Mouse (Mus musculus) heart, postnatal 25 days (tissue): ENCODE data around the gene Gpr85. TPM values are rescaled to one million over a fixed set of nuclear protein-coding genes. Genes with fewer than 3 reads are reported as not detected.
"Not testable (repeated sequence)": the region's sequence is repeated elsewhere in the genome, so short reads cannot be mapped to it uniquely, and the experiment has no call there.

ENCODE experiments used
- DNase-seq: peaks from one replicate; pipeline ENCODE4 v3.0.0; 2022; ENCODE audit warnings: low spot score
- intact Hi-C: fragments of 180-260 bp; cut with DNase I; formaldehyde crosslinking; loops from one replicate; pipeline ENCODE4 v1.15.1; 2025
- total RNA-seq, 2 experiments: library from RNA; stranded (reverse); gene quantifications; 2 replicates each; pipeline ENCODE4 v1.2.3; 2021

Gpr85 gene
- under 1 TPM; 0.11 to 0.47 TPM for total RNA-seq

GRCm38 (mm10) chr6:13839345-13840054 lies at the start of gene Gpr85:
Gpr85 (minus strand) TSS chr6:13839942.
- intact Hi-C loops = loop anchor here (2.0 kb wide), 1 partner anchor 31 kb away; the partner anchor contains the start of gene 2610001J05Rik
- DNase-seq = no peak

- intact Hi-C loops = no loop called here
- no peak for DNase-seq
Observed at GRCm38 (mm10) chr6:13884877-13885592, 45.3 kb upstream of the Gpr85 start.

- intact Hi-C loops = no loop called here
- DNase-seq = no peak
Observed at GRCm38 (mm10) chr6:13882919-13883318, 43.2 kb upstream of the Gpr85 start.

DNA sequence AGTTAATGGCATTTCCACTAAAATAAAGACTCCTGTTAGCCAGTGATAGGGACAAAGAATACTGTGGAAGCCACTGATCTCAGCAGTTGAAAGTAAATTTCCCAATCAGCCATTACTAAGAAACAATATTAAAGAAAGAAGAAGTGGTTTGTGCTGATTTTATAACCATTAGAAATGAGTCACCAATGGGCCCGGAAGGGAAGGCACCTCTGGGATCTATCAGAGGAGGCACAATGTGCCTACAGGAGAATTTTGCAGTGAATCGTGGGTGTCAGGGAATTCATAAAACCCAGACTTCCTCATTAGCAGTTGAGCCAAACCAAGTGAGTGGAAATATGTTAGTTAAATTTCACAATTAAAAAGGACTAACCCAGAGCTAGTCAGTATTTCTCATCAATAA lies 34.2 kb upstream of the Gpr85 start:
- intact Hi-C loops = loop anchor here (5.0 kb wide), 1 partner anchor 267 kb away; the partner anchor contains the start of gene Tmem168
- DNase-seq = no peak

- intact Hi-C loops = loop anchor here (5.0 kb wide), 1 partner anchor 265 kb away; the partner anchor contains the start of gene Tmem168
- no peak for DNase-seq
Observed at GRCm38 (mm10) chr6:13872076-13872475, 32.3 kb upstream of the Gpr85 start.

- no peak for DNase-seq
- intact Hi-C loops = loop anchor here (2.0 to 5.0 kb wide), 3 partner anchors 33 to 264 kb away; partner anchors contain the start of genes Bmt2, Gpr85 and Tmem168
Observed at GRCm38 (mm10) chr6:13871625-13871958, 31.9 kb upstream of the Gpr85 start.

DNA sequence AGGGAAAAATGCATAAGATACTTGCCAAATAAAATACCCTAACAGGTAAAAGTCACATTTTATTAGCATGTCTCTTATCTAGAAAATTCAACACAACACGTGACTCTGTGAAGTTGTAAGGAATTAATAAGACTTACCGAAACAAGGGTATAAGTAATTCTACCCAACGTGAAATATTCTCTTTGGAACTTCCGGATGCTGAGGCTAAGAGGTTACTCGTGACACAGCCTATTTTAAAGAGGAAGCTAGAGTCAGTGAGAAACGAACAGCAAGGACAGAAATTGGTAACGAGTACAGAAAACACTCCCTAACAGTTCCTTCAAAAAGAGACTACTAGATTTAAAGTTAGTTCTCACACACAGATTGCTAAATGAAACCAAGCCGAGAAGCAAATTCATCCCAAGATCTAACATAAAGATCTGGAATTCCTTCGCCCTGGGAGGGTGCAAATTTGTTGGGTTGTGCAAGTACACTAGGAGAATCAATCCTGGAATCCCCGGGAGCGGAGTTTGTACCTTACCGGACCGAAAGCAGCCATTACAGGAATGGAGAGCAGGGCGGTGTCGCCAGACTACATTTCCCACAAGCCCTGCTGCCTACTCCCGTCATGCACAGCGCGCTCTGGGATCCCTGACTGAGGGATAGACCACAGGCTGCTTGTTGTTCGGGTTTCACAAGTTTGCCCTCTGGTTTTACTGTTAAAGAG lies 31.3 kb upstream of the Gpr85 start, which contains the start of gene 2610001J05Rik:
Gene 2610001J05Rik, minus strand, starts transcription at position 600 of the 706 bp plus-strand sequence.
- peak; percentile 81 for DNase-seq
- intact Hi-C loops = loop anchor here (2.0 to 5.0 kb wide), 3 partner anchors 32 to 264 kb away; partner anchors contain the start of genes Bmt2, Gpr85 and Tmem168

DNA sequence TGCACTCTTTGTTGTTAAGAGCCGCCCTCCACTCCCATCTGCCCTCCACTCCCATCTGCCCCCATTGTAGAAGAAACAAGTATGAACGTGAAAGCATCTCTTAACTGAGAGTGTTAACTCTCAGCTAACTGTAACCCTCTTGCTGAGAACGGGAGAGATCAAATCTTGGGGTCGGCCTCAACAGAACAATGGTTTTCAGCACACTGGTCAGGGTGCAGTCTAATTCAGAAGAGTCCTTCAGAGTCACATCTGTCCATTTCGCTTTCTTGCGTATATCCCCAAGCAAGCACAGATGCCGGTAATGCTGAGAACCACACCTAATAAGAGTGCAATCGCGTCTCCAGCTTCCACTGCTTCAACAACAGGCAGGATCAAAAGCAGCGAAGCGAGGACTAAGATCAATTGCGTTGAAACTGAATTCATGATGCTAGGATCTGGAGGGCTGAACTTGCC lies 30.6 kb upstream of the Gpr85 start:
- intact Hi-C loops = loop anchor here (2.0 to 5.0 kb wide), 3 partner anchors 32 to 263 kb away; partner anchors contain the start of genes Bmt2, Gpr85 and Tmem168
- no peak for DNase-seq

DNA sequence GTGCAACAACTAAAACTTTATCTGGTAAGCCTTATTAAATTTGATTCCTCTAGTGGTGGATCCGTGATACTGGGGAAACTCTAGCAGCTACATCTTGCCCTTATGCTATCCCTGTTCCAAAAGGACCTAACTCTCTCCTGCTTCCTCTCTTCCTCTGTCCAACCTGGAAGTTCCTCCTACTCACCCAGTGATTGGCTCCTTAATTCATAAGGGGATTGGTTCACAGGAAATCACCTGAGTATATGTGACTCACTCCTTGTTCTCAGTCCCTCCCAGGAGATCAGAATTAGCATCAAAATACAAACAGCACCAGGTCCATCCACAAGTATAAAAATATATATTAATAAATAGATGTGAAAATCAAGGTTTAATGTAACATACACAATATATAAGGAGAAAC lies 20.9 kb upstream of the Gpr85 start:
- intact Hi-C loops = no loop called here
- DNase-seq = no peak

GRCm38 (mm10) chr6:13859877-13860585 lies 20.3 kb upstream of the Gpr85 start:
- intact Hi-C loops = no loop called here
- no peak for DNase-seq

- intact Hi-C loops = no loop called here
- no peak for DNase-seq
Observed at GRCm38 (mm10) chr6:13854230-13854629, 14.5 kb upstream of the Gpr85 start.

- intact Hi-C loops = no loop called here
- no peak for DNase-seq
Observed at GRCm38 (mm10) chr6:13853244-13853643, 13.5 kb upstream of the Gpr85 start.

- DNase-seq, intact Hi-C loops: not testable (repeated sequence)
Observed at GRCm38 (mm10) chr6:13846031-13846430, 6.3 kb upstream of the Gpr85 start.

DNA sequence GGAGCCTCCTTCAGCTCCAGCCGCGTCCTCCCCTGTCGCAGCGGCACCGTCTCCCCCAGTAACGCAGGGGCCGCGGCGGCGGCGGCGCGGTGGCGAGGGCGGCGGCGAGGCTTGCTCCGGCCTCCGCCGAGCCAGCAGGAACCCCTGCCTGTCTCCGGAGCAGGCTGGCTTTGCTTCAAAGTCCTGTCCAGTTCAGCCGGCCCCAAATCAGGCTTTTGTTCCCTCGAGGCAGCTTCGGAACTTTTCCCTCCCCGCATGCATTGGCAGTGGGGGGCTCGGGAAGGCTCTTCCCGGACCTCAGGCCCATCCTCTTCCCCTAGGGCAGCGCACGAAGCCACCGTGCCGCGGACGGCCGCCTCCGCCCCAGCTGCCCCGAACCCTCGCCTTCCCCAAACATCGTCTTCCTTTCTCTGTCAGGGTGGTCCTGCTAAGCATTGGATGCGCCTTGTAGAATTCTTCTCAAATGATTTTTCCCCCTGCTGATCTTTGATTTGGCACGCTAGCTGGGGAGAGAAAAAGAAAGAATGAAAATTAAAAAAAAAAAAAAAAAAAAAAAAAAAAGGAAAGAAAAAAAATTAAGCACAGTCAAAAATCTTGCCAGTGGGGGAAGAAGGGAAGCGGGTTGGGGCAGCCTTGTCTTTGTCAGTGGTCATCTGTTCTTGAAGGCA lies 931 bp downstream of the Gpr85 start:
- peak; percentile 36 for DNase-seq
- intact Hi-C loops = loop anchor here (2.0 kb wide), 1 partner anchor 32 kb away; the partner anchor contains the start of gene 2610001J05Rik

GRCm38 (mm10) chr6:13837916-13838676 lies 1.6 kb downstream of the Gpr85 start:
- intact Hi-C loops = loop anchor here (2.0 kb wide), 1 partner anchor 33 kb away; the partner anchor contains the start of gene 2610001J05Rik
- DNase-seq = no peak

GRCm38 (mm10) chr6:13836967-13837570 lies 2.7 kb downstream of the Gpr85 start:
- intact Hi-C loops = no loop called here
- no peak for DNase-seq

DNA sequence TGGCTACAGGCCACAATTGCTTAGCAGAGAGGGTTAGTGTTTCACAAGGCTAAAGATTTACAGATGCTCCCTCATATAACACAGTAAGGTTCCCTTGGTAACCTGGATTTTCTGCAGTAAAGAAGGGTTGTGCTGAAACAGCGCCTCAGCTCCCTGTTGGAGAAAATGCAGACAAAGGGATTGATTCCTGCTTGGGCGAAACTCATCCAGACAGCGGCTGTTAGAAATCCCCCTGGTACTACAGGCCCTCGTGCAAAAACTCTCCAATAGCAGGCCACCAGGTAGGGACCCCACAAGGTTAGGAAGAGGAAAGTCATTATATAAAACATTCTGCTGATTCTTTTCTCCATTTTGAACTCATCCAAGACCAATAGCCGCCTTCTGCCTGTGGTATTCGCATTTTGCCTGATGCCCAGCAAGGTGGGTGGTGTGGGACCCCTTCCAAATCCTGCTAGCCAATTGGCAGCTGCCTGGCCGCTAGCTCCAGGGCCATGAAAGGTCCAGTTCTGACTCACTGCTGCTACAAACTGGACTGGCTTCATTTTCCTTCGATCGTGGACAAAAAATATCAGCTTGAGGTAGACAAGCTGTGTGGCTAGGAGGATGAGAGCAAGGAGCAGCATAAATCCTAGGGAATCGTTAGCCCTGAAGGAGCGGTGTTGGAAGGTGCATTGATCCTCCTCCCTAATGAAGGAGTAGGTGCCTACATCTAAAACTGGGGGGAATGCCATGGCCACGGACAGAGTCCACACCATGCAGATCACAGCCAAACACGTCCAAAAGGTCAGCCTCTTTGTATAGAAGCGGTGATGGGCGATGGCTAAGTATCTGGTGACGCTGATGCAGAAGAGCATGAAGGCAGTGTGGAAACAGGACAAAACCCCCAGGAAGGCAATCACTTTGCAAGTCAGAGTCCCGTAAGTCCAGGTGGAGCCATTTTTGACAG lies 3.7 kb downstream of the Gpr85 start:
- intact Hi-C loops = no loop called here
- DNase-seq = no peak
